Mouse (Mus musculus): ENCODE measurements around the gene Dvl1. TPM values are rescaled to one million over a fixed set of nuclear protein-coding genes. Genes with fewer than 3 reads are reported as not detected.

Gene Dvl1
- polyA plus RNA-seq, 1 experiment from 2014 or later: 5.1 TPM

GRCm38 (mm10) chr4:155830596-155830995 is 16.6 kb upstream of the Dvl1 start:
- Histone ChIP-seq H3K36me3 (replicated peaks; ENCODE audit: insufficient read depth, low read length) (peaks cover 19% of the 10 kb centered on the region), H3K4me2 (ENCODE audit: low read depth, low read length) (peak overlapping the region; percentile 80), H3K27me3 (ENCODE audit: insufficient read depth, low read length) (no peaks in the 10 kb centered on the region), H3K9me3 (ENCODE audit: low read length) (no peaks in the 10 kb centered on the region), H3K27ac (ENCODE audit: low read depth) (no peak overlapping the region; the same call in none of the 2 replicates), H3K4me3 (ENCODE audit: low read depth, low read length) (peak overlapping the region; percentile 98), H3K9ac (replicated peaks) (peak overlapping the region; percentile 95; the same call in 1 of the 2 replicates), H3K4me1 (ENCODE audit: insufficient read depth) (peaks cover 23% of the 10 kb centered on the region)
- no peak for ATAC-seq
- 50% methylated on average over 8 of the region's 8 CpGs for WGBS (ENCODE audit: insufficient replicate concordance)
- TF ChIP-seq CTCF (IDR thresholded peaks at IDR 0.05; ENCODE audit: low read depth) (no peak), EP300 (IDR thresholded peaks at IDR 0.05; ENCODE audit: low read depth) (no peak)
- DNase-seq: no peak

- peaks cover 17% of the 10 kb centered on the region for H3K36me3 ChIP-seq (replicated peaks; ENCODE audit: insufficient read depth, low read length)
- ATAC-seq (peak; percentile 94), DNase-seq (peak; percentile 97)
- WGBS (ENCODE audit: insufficient replicate concordance): under 1% methylated on average over 49 of the region's 49 CpGs
- TF ChIP-seq EP300 (IDR thresholded peaks at IDR 0.05; ENCODE audit: low read depth): peak; percentile 50; the same call in 1 of the 2 replicates
- TF ChIP-seq CTCF (IDR thresholded peaks at IDR 0.05; ENCODE audit: low read depth): peak; percentile 99
- H3K27me3 ChIP-seq (ENCODE audit: insufficient read depth, low read length): no peaks in the 10 kb centered on the region
- H3K4me1 ChIP-seq (ENCODE audit: insufficient read depth): peaks cover 23% of the 10 kb centered on the region
- H3K27ac ChIP-seq (ENCODE audit: low read depth): peak within 1 kb of the TSS; percentile 91
- no peaks in the 10 kb centered on the region for H3K9me3 ChIP-seq (ENCODE audit: low read length)
- H3K4me3 ChIP-seq (ENCODE audit: low read depth, low read length): peak within 1 kb of the TSS; percentile 98
- H3K4me2 ChIP-seq (ENCODE audit: low read depth, low read length): peak within 1 kb of the TSS; percentile 80
- peak within 1 kb of the TSS; percentile 95 for H3K9ac ChIP-seq (replicated peaks)
These were observed 15.9 kb upstream of the Dvl1 start, which contains the start of gene Aurkaip1 for GRCm38 (mm10) chr4:155831205-155831766. Gene Aurkaip1 (plus strand): TSS chr4:155831272.

- Histone ChIP-seq H3K4me1 (ENCODE audit: insufficient read depth) (peaks cover 23% of the 10 kb centered on the region), H3K27ac (ENCODE audit: low read depth) (peak overlapping the region; percentile 91)
- WGBS (ENCODE audit: insufficient replicate concordance): under 1% methylated on average over 25 of the region's 25 CpGs
These were observed 15.4 kb upstream of the Dvl1 start for GRCm38 (mm10) chr4:155831831-155832230.

GRCm38 (mm10) chr4:155832321-155832720 is 14.9 kb upstream of the Dvl1 start:
- peak overlapping the region; percentile 80 for H3K4me2 ChIP-seq (ENCODE audit: low read depth, low read length)
- H3K27me3 ChIP-seq (ENCODE audit: insufficient read depth, low read length): no peaks in the 10 kb centered on the region
- peak overlapping the region; percentile 91 for H3K27ac ChIP-seq (ENCODE audit: low read depth)
- ATAC-seq: no peak
- H3K4me1 ChIP-seq (ENCODE audit: insufficient read depth): peaks cover 23% of the 10 kb centered on the region
- peak overlapping the region; percentile 95 for H3K9ac ChIP-seq (replicated peaks)
- no peaks in the 10 kb centered on the region for H3K9me3 ChIP-seq (ENCODE audit: low read length)
- TF ChIP-seq EP300 (IDR thresholded peaks at IDR 0.05; ENCODE audit: low read depth) (no peak), CTCF (IDR thresholded peaks at IDR 0.05; ENCODE audit: low read depth) (no peak)
- DNase-seq: no peak
- H3K4me3 ChIP-seq (ENCODE audit: low read depth, low read length): peak overlapping the region; percentile 98
- 48% methylated on average over 10 of the region's 10 CpGs for WGBS (ENCODE audit: insufficient replicate concordance)
- H3K36me3 ChIP-seq (replicated peaks; ENCODE audit: insufficient read depth, low read length): peaks cover 8% of the 10 kb centered on the region; the same call in 1 of the 2 replicates

More at GRCm38 (mm10) chr4:155831831-155832230, 15.4 kb upstream of the Dvl1 start:
- no peaks in the 10 kb centered on the region for H3K9me3 ChIP-seq (ENCODE audit: low read length)
- H3K4me3 ChIP-seq (ENCODE audit: low read depth, low read length): peak overlapping the region; percentile 98
- peak overlapping the region; percentile 95 for H3K9ac ChIP-seq (replicated peaks)
- TF ChIP-seq EP300 (IDR thresholded peaks at IDR 0.05; ENCODE audit: low read depth) (no peak), CTCF (IDR thresholded peaks at IDR 0.05; ENCODE audit: low read depth) (no peak)
- DNase-seq (no peak), ATAC-seq (peak; percentile 16)
- H3K27me3 ChIP-seq (ENCODE audit: insufficient read depth, low read length): no peaks in the 10 kb centered on the region
- peaks cover 12% of the 10 kb centered on the region for H3K36me3 ChIP-seq (replicated peaks; ENCODE audit: insufficient read depth, low read length)
- peak overlapping the region; percentile 80 for H3K4me2 ChIP-seq (ENCODE audit: low read depth, low read length)

- Histone ChIP-seq H3K4me3 (ENCODE audit: low read depth, low read length) (no peak overlapping the region), H3K36me3 (replicated peaks; ENCODE audit: insufficient read depth, low read length) (peaks cover 8% of the 10 kb centered on the region; the same call in 1 of the 2 replicates), H3K27me3 (ENCODE audit: insufficient read depth, low read length) (no peaks in the 10 kb centered on the region), H3K4me2 (ENCODE audit: low read depth, low read length) (no peak overlapping the region), H3K9ac (replicated peaks) (no peak overlapping the region), H3K4me1 (ENCODE audit: insufficient read depth) (peaks cover 23% of the 10 kb centered on the region), H3K27ac (ENCODE audit: low read depth) (no peak overlapping the region), H3K9me3 (ENCODE audit: low read length) (no peaks in the 10 kb centered on the region)
- no peak for DNase-seq
- 74% methylated on average over 4 of the region's 4 CpGs for WGBS (ENCODE audit: insufficient replicate concordance)
- TF ChIP-seq CTCF (IDR thresholded peaks at IDR 0.05; ENCODE audit: low read depth): no peak
- no peak for TF ChIP-seq EP300 (IDR thresholded peaks at IDR 0.05; ENCODE audit: low read depth)
- no peak for ATAC-seq
These were observed 14.0 kb upstream of the Dvl1 start for GRCm38 (mm10) chr4:155833234-155833633.

GRCm38 (mm10) chr4:155833836-155834235 is 13.4 kb upstream of the Dvl1 start:
- H3K27ac ChIP-seq (ENCODE audit: low read depth): 0 out of 2 replicates have a peak overlapping the region, but pooled peaks have one; percentile 22
- H3K9me3 ChIP-seq (ENCODE audit: low read length): no peaks in the 10 kb centered on the region
- TF ChIP-seq EP300 (IDR thresholded peaks at IDR 0.05; ENCODE audit: low read depth) (no peak), CTCF (IDR thresholded peaks at IDR 0.05; ENCODE audit: low read depth) (peak; percentile 87)
- H3K4me3 ChIP-seq (ENCODE audit: low read depth, low read length): no peak overlapping the region
- WGBS (ENCODE audit: insufficient replicate concordance): 40% methylated on average over 2 of the region's 2 CpGs
- H3K4me1 ChIP-seq (ENCODE audit: insufficient read depth): peaks cover 23% of the 10 kb centered on the region
- peaks cover 8% of the 10 kb centered on the region; the same call in 1 of the 2 replicates for H3K36me3 ChIP-seq (replicated peaks; ENCODE audit: insufficient read depth, low read length)
- ATAC-seq: peak; percentile 31
- H3K27me3 ChIP-seq (ENCODE audit: insufficient read depth, low read length): no peaks in the 10 kb centered on the region
- no peak overlapping the region for H3K4me2 ChIP-seq (ENCODE audit: low read depth, low read length)
- peak; percentile 78 for DNase-seq
- no peak overlapping the region for H3K9ac ChIP-seq (replicated peaks)
